Mouse (Mus musculus): Measurements from ENCODE around the gene Gm11939. TPM values are rescaled to one million over a fixed set of nuclear protein-coding genes. Genes with fewer than 3 reads are reported as not detected.

The Gm11939 gene
- polyA plus RNA-seq, 1 experiment from 2014 or later: not detected

- Histone ChIP-seq H3K79me2 (ENCODE audit: inconsistent target) (no peaks in the 10 kb centered on the region), H3K27ac (no peak overlapping the region), H3K4me3 (ENCODE audit: inconsistent target) (no peak overlapping the region), H3K36me3 (ENCODE audit: inconsistent target) (no peaks in the 10 kb centered on the region)
- 70% methylated on average over 2 of the region's 2 CpGs for WGBS (ENCODE audit: missing documents)
Observed at GRCm38 (mm10) chr11:99556195-99556594, 3.1 kb downstream of the Gm11939 start.

- Histone ChIP-seq H3K4me3 (ENCODE audit: inconsistent target) (no peak within 1 kb of the TSS), H3K36me3 (ENCODE audit: inconsistent target) (no peaks in the 10 kb centered on the region), H3K79me2 (ENCODE audit: inconsistent target) (no peaks in the 10 kb centered on the region), H3K27ac (no peak within 1 kb of the TSS)
- whole genome bisulfite sequencing (ENCODE audit: missing documents): 69% methylated on average over 4 of the region's 4 CpGs
Observed at GRCm38 (mm10) chr11:99550765-99551164, 8.5 kb downstream of the Gm11939 start, which contains the start of gene Krtap3-3. Krtap3-3 (minus strand) TSS chr11:99550865.

GRCm38 (mm10) chr11:99547892-99548291 lies 11.4 kb downstream of the Gm11939 start:
- no peak overlapping the region for H3K4me3 ChIP-seq (ENCODE audit: inconsistent target)
- no peaks in the 10 kb centered on the region for H3K79me2 ChIP-seq (ENCODE audit: inconsistent target)
- no peak overlapping the region for H3K27ac ChIP-seq
- no peaks in the 10 kb centered on the region for H3K36me3 ChIP-seq (ENCODE audit: inconsistent target)

- Histone ChIP-seq H3K4me3 (ENCODE audit: inconsistent target) (no peak overlapping the region), H3K36me3 (ENCODE audit: inconsistent target) (no peaks in the 10 kb centered on the region), H3K79me2 (ENCODE audit: inconsistent target) (no peaks in the 10 kb centered on the region), H3K27ac (no peak overlapping the region)
- WGBS (ENCODE audit: missing documents): 89% methylated on average over 9 of the region's 9 CpGs
Observed at GRCm38 (mm10) chr11:99539721-99540120, 19.5 kb downstream of the Gm11939 start.

- H3K36me3 ChIP-seq (ENCODE audit: inconsistent target): no peaks in the 10 kb centered on the region
- H3K79me2 ChIP-seq (ENCODE audit: inconsistent target): no peaks in the 10 kb centered on the region
- no peak within 1 kb of the TSS for H3K27ac ChIP-seq
- 71% methylated on average over 13 of the region's 13 CpGs for WGBS (ENCODE audit: missing documents)
- no peak within 1 kb of the TSS for H3K4me3 ChIP-seq (ENCODE audit: inconsistent target)
Observed at GRCm38 (mm10) chr11:99521288-99521860, 37.9 kb downstream of the Gm11939 start, which contains the start of gene Krt39. Krt39 (minus strand) TSS chr11:99521338.

- no peak overlapping the region for H3K27ac ChIP-seq
- 89% methylated on average over 8 of the region's 8 CpGs for WGBS (ENCODE audit: missing documents)
- no peaks in the 10 kb centered on the region for H3K79me2 ChIP-seq (ENCODE audit: inconsistent target)
- no peak overlapping the region for H3K4me3 ChIP-seq (ENCODE audit: inconsistent target)
- no peaks in the 10 kb centered on the region for H3K36me3 ChIP-seq (ENCODE audit: inconsistent target)
Observed at GRCm38 (mm10) chr11:99514098-99514497, 45.2 kb downstream of the Gm11939 start.

Other genes starting within 250 kb of the Gm11939 start
- not detected in 3 replicates for gene Krt25, start 236.5 kb downstream of the Gm11939 start, polyA plus RNA-seq (2018)
- gene Krt26, start 221.5 kb downstream of the Gm11939 start, polyA plus RNA-seq (2018): not detected in 3 replicates
- not detected in 3 replicates for gene Krt27, start 208.4 kb downstream of the Gm11939 start, polyA plus RNA-seq (2018)
- gene Krt28, start 184.6 kb downstream of the Gm11939 start, polyA plus RNA-seq (2018): not detected in 3 replicates
- 1.2 to 2.7 TPM (median 2.0 TPM) in 3 replicates for gene Krt10, start 170.1 kb downstream of the Gm11939 start, polyA plus RNA-seq (2018)
- gene Krt12, start 137.2 kb downstream of the Gm11939 start, polyA plus RNA-seq (2018): not detected in 3 replicates
- gene Krt20, start 121.3 kb downstream of the Gm11939 start, polyA plus RNA-seq (2018): not detected in 3 replicates
- gene Krt23, start 66.3 kb downstream of the Gm11939 start, polyA plus RNA-seq (2018): not detected in 3 replicates
- not detected in 3 replicates for gene Krt39, start 38.1 kb downstream of the Gm11939 start, polyA plus RNA-seq (2018)
- gene Krt40, start 16.3 kb downstream of the Gm11939 start, polyA plus RNA-seq (2018): not detected in 3 replicates
- not detected in 3 replicates for gene Krtap3-3, start 8.6 kb downstream of the Gm11939 start, polyA plus RNA-seq (2018)
- not detected in 3 replicates for gene Krtap3-2, start 2.6 kb downstream of the Gm11939 start, polyA plus RNA-seq (2018)
- gene Krtap3-1, start 7.2 kb upstream of the Gm11939 start, polyA plus RNA-seq (2018): not detected in 3 replicates
- not detected in 3 replicates for gene Krtap1-5, start 21.6 kb upstream of the Gm11939 start, polyA plus RNA-seq (2018)
- gene Krtap1-4, start 24.2 kb upstream of the Gm11939 start, polyA plus RNA-seq (2018): not detected in 3 replicates
- not detected in 3 replicates for gene Krtap1-3, start 31.9 kb upstream of the Gm11939 start, polyA plus RNA-seq (2018)
- not detected in 3 replicates for gene Krtap9-3, start 38.6 kb upstream of the Gm11939 start, polyA plus RNA-seq (2018)
- not detected in 3 replicates for gene Gm11938, start 43.8 kb upstream of the Gm11939 start, polyA plus RNA-seq (2018)
- not detected in 3 replicates for gene Gm11937, start 50.7 kb upstream of the Gm11939 start, polyA plus RNA-seq (2018)
- not detected in 3 replicates for gene Krtap2-4, start 55.4 kb upstream of the Gm11939 start, polyA plus RNA-seq (2018)
- gene Gm11562, start 61.0 kb upstream of the Gm11939 start, polyA plus RNA-seq (2018): not detected in 3 replicates
- not detected in 3 replicates for gene Krtap4-1, start 68.8 kb upstream of the Gm11939 start, polyA plus RNA-seq (2018)
- not detected in 3 replicates for gene Krtap4-2, start 75.6 kb upstream of the Gm11939 start, polyA plus RNA-seq (2018)
- gene Krtap4-7, start 84.6 kb upstream of the Gm11939 start, polyA plus RNA-seq (2018): not detected in 3 replicates
- gene Gm11555, start 90.8 kb upstream of the Gm11939 start, polyA plus RNA-seq (2018): not detected in 3 replicates
- gene Gm11563, start 99.5 kb upstream of the Gm11939 start, polyA plus RNA-seq (2018): not detected in 3 replicates
- not detected in 3 replicates for gene Krtap4-6, start 106.5 kb upstream of the Gm11939 start, polyA plus RNA-seq (2018)
- not detected in 3 replicates for gene Gm14190, start 131.3 kb upstream of the Gm11939 start, polyA plus RNA-seq (2018)
- gene Gm14180, start 174.8 kb upstream of the Gm11939 start, polyA plus RNA-seq (2018): not detected in 3 replicates
- gene Gm11595, start 213.4 kb upstream of the Gm11939 start, polyA plus RNA-seq (2018): not detected in 3 replicates
- not detected in 3 replicates for gene Krtap4-8, start 221.2 kb upstream of the Gm11939 start, polyA plus RNA-seq (2018)
- not detected in 3 replicates for gene Krtap4-9, start 225.7 kb upstream of the Gm11939 start, polyA plus RNA-seq (2018)
- gene Gm11596, start 234.0 kb upstream of the Gm11939 start, polyA plus RNA-seq (2018): not detected in 3 replicates
- not detected in 3 replicates for gene Gm11569, start 239.5 kb upstream of the Gm11939 start, polyA plus RNA-seq (2018)
- not detected in 3 replicates for gene Gm11554, start 245.0 kb upstream of the Gm11939 start, polyA plus RNA-seq (2018)